Comparison of ENCODE assay signal across 30 mouse cellular contexts in the genomic region with DNA sequence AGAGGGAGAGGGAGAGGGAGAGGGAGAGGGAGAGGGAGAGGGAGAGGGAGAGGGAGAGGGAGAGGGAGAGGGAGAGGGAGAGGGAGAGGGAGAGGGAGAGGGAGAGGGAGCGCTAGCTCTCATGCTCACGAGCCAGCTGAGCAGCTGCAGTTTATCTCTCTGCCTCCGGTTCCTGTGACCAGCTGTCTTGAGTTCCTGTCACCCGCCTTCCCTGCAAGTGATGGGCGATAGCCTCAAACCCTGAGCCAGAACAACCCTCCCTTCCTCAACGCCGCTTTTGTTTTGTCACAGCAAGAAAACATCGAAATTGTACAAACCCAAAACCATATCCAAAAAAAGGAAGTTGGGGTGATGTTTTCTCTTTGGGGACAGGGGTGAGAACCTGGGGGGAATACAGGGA. TPM values are rescaled to one million over a fixed set of nuclear protein-coding genes. Genes with fewer than 3 reads are reported as not detected.
DNase-seq lines count a peak whose midpoint lies in the region; TF ChIP-seq lines count a peak whose summit lies in the region.
"Had no signal": no experiment of that assay in that cellular context is flagged by ENCODE, and none has a peak within 500 bp of the region (broad histone marks: within the 10 kb centered on the region; RNA-seq: fewer than 3 reads in every experiment).

No protein-coding gene starts in this region.

- H3K9me3 ChIP-seq in MEL (replicated peaks; ENCODE audit: insufficient read depth, low read length), result no peaks in the 10 kb centered on the region
- H3K9me3 ChIP-seq: embryonic facial prominence, embryonic 13.5 days; embryonic facial prominence, embryonic 15.5 days; forebrain, embryonic 10.5 days; forebrain, embryonic 12.5 days; G1E had no signal

- intact Hi-C loops in heart, postnatal 25 days (cut with DNase I), result no loop called here

- TF ChIP-seq EP300 in MEL (IDR thresholded peaks at IDR 0.05; ENCODE audit: low read depth in 1 of 2, low read length in 2 of 2), result peak in 1 of 2 experiments; percentile 42; a peak in 1 of 4 replicates

- DNase-seq in lung, postnatal 36 days, result peak; percentile 17
- DNase-seq in lung, adult 18-20 months, result no peak
- DNase-seq in 416B (ENCODE audit: low read depth) (peak; percentile 22), MEL (ENCODE audit: low read depth, low spot score) (peak; percentile 63)
- no peak for DNase-seq in heart, postnatal 25 days (ENCODE audit: low spot score)
- DNase-seq in adrenal gland, postnatal 10 days, result no peak
- DNase-seq: adrenal gland, adult 8-10 months; adrenal gland, postnatal 25 days; B cell, adult 2 months; cerebellum, adult 11 months; cerebellum, adult 18-20 months; cerebellum, adult 8-10 months; cerebellum, adult 9-11 months; cerebellum, postnatal 14 days; cerebellum, postnatal 36 days; embryo, embryonic 11 days had no signal

- no peak overlapping the region for H3K27ac ChIP-seq in MEL (ENCODE audit: control insufficient read depth, low read depth, low read length)
- H3K27ac ChIP-seq: embryonic facial prominence, embryonic 13.5 days; embryonic facial prominence, embryonic 15.5 days; forebrain, embryonic 10.5 days; forebrain, embryonic 12.5 days had no signal

- H3K79me2 ChIP-seq in MEL (ENCODE audit: control insufficient read depth, insufficient read depth, low read length, poor library complexity), result no peaks in the 10 kb centered on the region

- H3K4me3 ChIP-seq in MEL (ENCODE audit: control insufficient read depth in 1 of 2, insufficient read depth in 1 of 2, low read depth in 2 of 2, low read length in 2 of 2), result no peak overlapping the region
- H3K4me3 ChIP-seq: embryonic facial prominence, embryonic 13.5 days; embryonic facial prominence, embryonic 15.5 days; erythroblast, embryonic 14.5 days; forebrain, embryonic 10.5 days; forebrain, embryonic 12.5 days had no signal

- no peak for TF ChIP-seq POLR2A in MEL (IDR thresholded peaks at IDR 0.05; ENCODE audit: control insufficient read depth in 1 of 2, insufficient read depth in 1 of 2, low read depth in 1 of 2, low read length in 2 of 2, poor library complexity in 1 of 2)

- no peak overlapping the region for H3K9ac ChIP-seq in MEL (ENCODE audit: control insufficient read depth, low read depth, low read length, poor library complexity, severe bottlenecking)
- H3K9ac ChIP-seq: embryonic facial prominence, embryonic 13.5 days; embryonic facial prominence, embryonic 15.5 days; forebrain, embryonic 12.5 days had no signal

- H3K36me3 ChIP-seq in MEL (ENCODE audit: control insufficient read depth in 1 of 2, insufficient read depth in 2 of 2, low read length in 2 of 2), result no peaks in the 10 kb centered on the region; a peak in 1 of 4 replicates
- H3K36me3 ChIP-seq: embryonic facial prominence, embryonic 13.5 days; embryonic facial prominence, embryonic 15.5 days; forebrain, embryonic 10.5 days; forebrain, embryonic 12.5 days; G1E had no signal

- peaks cover 0 to 12% of the 10 kb centered on the region in 2 experiments; a peak in 2 of 4 replicates for H3K4me1 ChIP-seq in MEL (ENCODE audit: control insufficient read depth in 1 of 2, insufficient read depth in 2 of 2, low read length in 2 of 2)

- TF ChIP-seq CTCF in MEL (IDR thresholded peaks at IDR 0.05 in 2 of 3, conservative IDR thresholded peaks at IDR 0.05 in 1 of 3; ENCODE audit: control insufficient read depth in 1 of 3, insufficient read depth in 1 of 3, low read depth in 2 of 3, low read length in 3 of 3, poor library complexity in 1 of 3, severe bottlenecking in 1 of 3), result no peak

- peaks cover 1 to 4% of the 10 kb centered on the region in 2 experiments; a peak in 2 of 4 replicates for H3K27me3 ChIP-seq in MEL (ENCODE audit: control insufficient read depth in 1 of 2, insufficient read depth in 2 of 2, low read length in 2 of 2)
- H3K27me3 ChIP-seq: Patski had no signal

- no peak for TF ChIP-seq RAD21 in MEL (IDR thresholded peaks at IDR 0.05; ENCODE audit: low read depth, low read length)

TF ChIP-seq in MEL, 35 proteins besides CTCF, POLR2A, EP300 and RAD21:
- TF ChIP-seq ETS1 (IDR thresholded peaks at IDR 0.05; ENCODE audit: low read depth, low read length), result peak; percentile 92
- TF ChIP-seq BHLHE40 (IDR thresholded peaks at IDR 0.05; ENCODE audit: borderline replicate concordance, low read depth, low read length), result peak; percentile 75
- no peak for TF ChIP-seq SMC3 (IDR thresholded peaks at IDR 0.05; ENCODE audit: low read depth, low read length)
- TF ChIP-seq TAL1 (IDR thresholded peaks at IDR 0.05; ENCODE audit: low read length), result no peak
- 0 out of 2 replicates have a peak, but pooled peaks have one; percentile 41 for TF ChIP-seq ZKSCAN1 (IDR thresholded peaks at IDR 0.05; ENCODE audit: low read depth, low read length)
- TF ChIP-seq TBP (IDR thresholded peaks at IDR 0.05; ENCODE audit: low read depth, low read length), result no peak
- TF ChIP-seq UBTF (IDR thresholded peaks at IDR 0.05; ENCODE audit: borderline replicate concordance, insufficient read depth, low read depth, low read length), result no peak
- peak; percentile 47; the same call in 1 of the 2 replicates for TF ChIP-seq TCF12 (IDR thresholded peaks at IDR 0.05; ENCODE audit: low read depth, low read length)
- TF ChIP-seq SIN3A (IDR thresholded peaks at IDR 0.05; ENCODE audit: low read length), result no peak
- no peak for TF ChIP-seq USF1 (IDR thresholded peaks at IDR 0.05; ENCODE audit: low read depth, low read length)
- no peak for TF ChIP-seq NELFE (IDR thresholded peaks at IDR 0.05; ENCODE audit: low read depth, low read length)
- no peak for TF ChIP-seq MYC (IDR thresholded peaks at IDR 0.05; ENCODE audit: low read depth, low read length)
- TF ChIP-seq GATA1 (IDR thresholded peaks at IDR 0.05; ENCODE audit: low read depth, low read length), result peak; percentile 37; the same call in 1 of the 2 replicates
- no peak for TF ChIP-seq MAFK (IDR thresholded peaks at IDR 0.05; ENCODE audit: borderline replicate concordance, low read depth, low read length)
- no peak for TF ChIP-seq JUND (IDR thresholded peaks at IDR 0.05; ENCODE audit: low read depth, low read length)

RNA-seq across cellular contexts. Expression of a gene that starts 21.6 kb away (rescaled TPM):
- total RNA-seq in MEL (2012; rRNA removed), result 6.1 and 6.2 TPM in 2 replicates
- 10 to 100 TPM in 1 of 2 experiments, not detected in 1; 21.9 TPM for polyA plus RNA-seq in MEL (2012; ENCODE audit: insufficient read depth in 1 of 2, insufficient read length in 2 of 2, low read depth in 1 of 2, low replicate concordance in 2 of 2, missing spikeins in 1 of 2)
- 10 to 100 TPM; 56.0 to 69.2 TPM for total RNA-seq in heart, postnatal 25 days (2021)
- 100 to 1,000 TPM in 1 of 2 experiments, 10 to 100 TPM in 1; 69.2 to 114 TPM for total RNA-seq in adrenal gland, postnatal 10 days (2021)
- total RNA-seq: CH12.LX had no signal
- polyA plus RNA-seq: activated CD4-positive, CD25-positive, alpha-beta regulatory T cell, adult 4 months; CD4-positive, CD25-positive, alpha-beta regulatory T cell, adult 4 months had no signal

RNA-seq across cellular contexts. Expression of a gene that starts 25.7 kb away (rescaled TPM):
- total RNA-seq in MEL (2012; rRNA removed), result not detected in 2 replicates
- under 1 TPM in 1 of 2 experiments, not detected in 1; 0.04 TPM for polyA plus RNA-seq in MEL (2012; ENCODE audit: insufficient read depth in 1 of 2, insufficient read length in 2 of 2, low read depth in 1 of 2, low replicate concordance in 2 of 2, missing spikeins in 1 of 2)
- total RNA-seq in heart, postnatal 25 days (2021), result not detected
- total RNA-seq in adrenal gland, postnatal 10 days (2021), result not detected
- total RNA-seq: adrenal gland, adult 18-20 months; adrenal gland, adult 8-10 months; adrenal gland, postnatal 25 days; adrenal gland, postnatal 4 days; CH12.LX; common myeloid progenitor, adult 5-6 weeks had no signal
- polyA plus RNA-seq: activated CD4-positive, CD25-positive, alpha-beta regulatory T cell, adult 4 months; CD4-positive, CD25-positive, alpha-beta regulatory T cell, adult 4 months; embryonic facial prominence, embryonic 11.5 days; embryonic facial prominence, embryonic 13.5 days; embryonic facial prominence, embryonic 15.5 days; erythroblast, embryonic 14.5 days; forebrain, embryonic 10.5 days; forebrain, embryonic 12.5 days; G1E had no signal

RNA-seq across cellular contexts. Expression of a gene that starts 57.4 kb away (rescaled TPM):
- total RNA-seq in MEL (2012; rRNA removed), result not detected in 2 replicates
- not detected for polyA plus RNA-seq in MEL (2012; ENCODE audit: insufficient read depth in 1 of 2, insufficient read length in 2 of 2, low read depth in 1 of 2, low replicate concordance in 2 of 2, missing spikeins in 1 of 2)
- not detected for total RNA-seq in heart, postnatal 25 days (2021)
- total RNA-seq in adrenal gland, postnatal 10 days (2021), result 1 to 10 TPM in 1 of 2 experiments, under 1 TPM in 1; 0.78 to 1.7 TPM
- total RNA-seq: CH12.LX; common myeloid progenitor, adult 5-6 weeks; G1E had no signal
- polyA plus RNA-seq: activated CD4-positive, CD25-positive, alpha-beta regulatory T cell, adult 4 months; CD4-positive, CD25-positive, alpha-beta regulatory T cell, adult 4 months; embryonic facial prominence, embryonic 15.5 days; erythroblast, embryonic 14.5 days; G1E had no signal

Comparison
In these comparisons a context has a peak if more than half of its experiments do, and no peak if none do; other contexts are left out.
1. DNase-seq: peak in lung, postnatal 36 days (single experiment), 416B (single experiment) and MEL (single experiment); none in lung, adult 18-20 months (0 of 2), heart, postnatal 25 days (single experiment) and adrenal gland, postnatal 10 days (single experiment).